Mouse (Mus musculus) splenic B cell, adult 2 months (primary cell): ENCODE data around the gene Dnajc3.

Experiments
- DNase-seq: peaks from one replicate; pipeline ENCODE4 v3.0.0-alpha.2; 2011; ENCODE audit warnings: low read depth, low spot score
- H3K27me3 ChIP-seq: 2 replicates; pipeline ENCODE4 v1.6.1; 2012; ENCODE audit warnings: mild to moderate bottlenecking, low read length, moderate library complexity, mixed read lengths; ENCODE audit not compliant: control insufficient read depth, poor library complexity, insufficient read depth, severe bottlenecking
- H3K36me3 ChIP-seq: 2 replicates; pipeline ENCODE4 v1.6.1; 2012; ENCODE audit warnings: mild to moderate bottlenecking, low read length, moderate library complexity, mixed read lengths; ENCODE audit not compliant: control insufficient read depth, poor library complexity, insufficient read depth, severe bottlenecking

Dnajc3 gene

GRCm38 (mm10) chr14:118937533-118938492 is at the start of gene Dnajc3:
Dnajc3 (plus strand) TSS chr14:118937976.
- peak; percentile 99 for DNase-seq
- Histone ChIP-seq H3K36me3 (no peaks in the 10 kb centered on the region), H3K27me3 (no peaks in the 10 kb centered on the region)

GRCm38 (mm10) chr14:118890101-118890500 is 47.7 kb upstream of the Dnajc3 start:
- H3K27me3 ChIP-seq, result no peaks in the 10 kb centered on the region
- DNase-seq, result no peak
- no peaks in the 10 kb centered on the region for H3K36me3 ChIP-seq

GRCm38 (mm10) chr14:118895228-118895627 is 42.5 kb upstream of the Dnajc3 start:
- no peaks in the 10 kb centered on the region for H3K27me3 ChIP-seq
- H3K36me3 ChIP-seq, result no peaks in the 10 kb centered on the region
- DNase-seq, result no peak

DNA sequence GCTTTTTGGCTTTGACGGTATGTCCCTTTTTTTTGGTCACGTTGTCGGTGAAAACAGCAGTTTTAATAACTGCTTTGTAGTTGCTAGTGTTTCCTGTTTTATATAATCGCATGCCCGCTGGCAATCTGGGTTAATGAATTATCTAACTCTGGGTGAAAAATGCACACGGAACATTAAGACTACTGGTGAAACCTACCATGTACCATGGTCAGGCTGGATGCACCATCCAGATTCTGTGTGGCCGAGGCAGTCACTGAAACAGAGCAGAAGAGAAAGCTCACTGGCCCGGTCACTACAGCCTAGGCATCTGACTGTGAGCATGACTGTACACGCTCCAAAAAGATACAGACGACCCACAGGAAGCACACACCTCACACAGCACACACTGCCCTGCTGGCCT is 42.1 kb upstream of the Dnajc3 start:
- H3K27me3 ChIP-seq, result no peaks in the 10 kb centered on the region
- no peaks in the 10 kb centered on the region for H3K36me3 ChIP-seq
- no peak for DNase-seq

- H3K27me3 ChIP-seq, result no peaks in the 10 kb centered on the region
- DNase-seq, result no peak
- no peaks in the 10 kb centered on the region for H3K36me3 ChIP-seq
These were observed 37.8 kb upstream of the Dnajc3 start for GRCm38 (mm10) chr14:118899940-118900339.

DNA sequence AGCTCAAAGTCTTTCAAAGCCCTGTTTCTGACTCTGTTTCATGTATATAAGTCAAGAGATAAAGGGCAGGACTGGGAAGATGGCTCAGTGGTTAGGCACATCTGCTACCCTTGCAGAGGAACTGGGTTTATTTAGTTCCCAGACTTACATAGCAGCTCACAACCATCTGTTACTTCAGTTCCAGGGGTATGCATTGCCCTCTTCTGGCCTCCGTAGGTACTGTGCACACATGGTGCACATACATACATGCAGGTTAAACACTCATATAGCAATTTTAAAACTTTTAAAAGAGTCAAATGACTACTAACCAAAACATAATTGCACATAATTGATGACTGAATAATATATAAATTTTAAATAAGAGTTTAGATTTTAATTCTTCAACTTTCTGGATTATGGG is 36.9 kb upstream of the Dnajc3 start:
- H3K27me3 ChIP-seq, result no peaks in the 10 kb centered on the region
- DNase-seq, result peak; percentile 20
- H3K36me3 ChIP-seq, result no peaks in the 10 kb centered on the region

GRCm38 (mm10) chr14:118903397-118903796 is 34.4 kb upstream of the Dnajc3 start:
- Histone ChIP-seq H3K36me3 (no peaks in the 10 kb centered on the region), H3K27me3 (no peaks in the 10 kb centered on the region)
- no peak for DNase-seq

GRCm38 (mm10) chr14:118903867-118904562 is 33.8 kb upstream of the Dnajc3 start:
- Histone ChIP-seq H3K36me3 (no peaks in the 10 kb centered on the region), H3K27me3 (no peaks in the 10 kb centered on the region)
- no peak for DNase-seq

- H3K36me3 ChIP-seq, result no peaks in the 10 kb centered on the region
- no peak for DNase-seq
These were observed 30.2 kb upstream of the Dnajc3 start for GRCm38 (mm10) chr14:118907592-118907991.

GRCm38 (mm10) chr14:118909872-118910271 is 27.9 kb upstream of the Dnajc3 start:
- Histone ChIP-seq H3K36me3 (no peaks in the 10 kb centered on the region), H3K27me3 (no peaks in the 10 kb centered on the region)
- no peak for DNase-seq

More at GRCm38 (mm10) chr14:118907592-118907991, 30.2 kb upstream of the Dnajc3 start:
- H3K27me3 ChIP-seq, result no peaks in the 10 kb centered on the region

DNA sequence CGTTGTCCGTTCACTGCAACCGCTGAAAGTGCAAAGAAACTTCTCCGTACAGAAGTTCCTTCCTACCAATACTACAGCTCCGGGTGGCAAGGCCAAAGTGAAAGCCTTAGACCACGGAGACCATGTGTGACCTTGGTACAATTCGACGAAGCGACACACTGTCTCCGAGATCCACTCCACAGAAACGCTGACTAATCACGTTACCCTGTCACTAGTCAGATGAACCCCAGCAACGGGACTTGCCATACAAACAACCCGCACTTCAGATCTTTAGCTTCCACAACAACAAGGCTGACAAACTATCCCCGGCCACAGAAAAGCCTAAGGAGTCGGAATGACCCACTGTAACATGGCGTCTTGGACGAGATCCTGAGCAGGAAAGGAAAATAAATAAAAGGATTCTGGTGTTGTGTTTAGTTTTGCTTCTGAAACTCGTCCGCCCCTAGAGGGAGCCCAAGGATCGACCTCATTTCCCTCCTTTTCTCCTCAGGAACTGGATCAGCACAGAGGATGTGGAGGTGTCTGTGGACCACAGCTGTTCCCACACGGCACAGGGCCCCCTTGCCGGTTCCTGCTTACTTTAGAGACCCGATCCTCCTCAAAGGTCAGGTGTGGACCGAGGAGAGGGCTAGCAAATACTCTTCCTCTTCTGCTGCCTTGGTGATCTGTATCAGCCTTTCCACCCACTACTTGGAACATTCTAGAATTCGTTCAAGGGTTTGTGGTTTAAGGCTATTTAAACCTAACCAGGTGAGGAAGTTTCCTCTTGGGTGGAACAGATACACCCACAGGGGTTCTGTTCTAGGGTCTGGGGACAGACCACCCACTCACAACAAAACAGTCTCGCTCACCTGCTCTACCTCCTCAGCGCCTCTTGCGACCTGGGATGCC is 27.2 kb upstream of the Dnajc3 start:
- Histone ChIP-seq H3K27me3 (no peaks in the 10 kb centered on the region), H3K36me3 (no peaks in the 10 kb centered on the region)
- peak; percentile 60 for DNase-seq

DNA sequence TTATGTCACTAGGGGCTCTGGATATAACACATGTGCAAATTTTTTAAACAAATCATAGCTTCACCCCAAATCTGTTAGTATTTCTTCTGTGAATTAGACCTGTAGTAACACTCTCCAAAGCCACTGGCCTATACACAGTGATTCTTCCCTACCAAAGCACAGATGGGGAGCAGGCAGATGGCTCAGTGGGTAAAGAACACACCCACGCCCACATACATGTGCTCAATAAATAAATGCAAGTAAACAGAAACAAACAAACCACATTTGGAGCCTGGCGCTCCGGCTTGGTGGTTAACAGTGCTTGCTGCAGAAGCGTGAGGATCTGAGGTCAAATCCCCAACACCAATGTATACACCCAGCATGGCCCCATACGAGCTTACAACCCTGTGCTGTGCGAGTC is 26.3 kb upstream of the Dnajc3 start:
- Histone ChIP-seq H3K36me3 (no peaks in the 10 kb centered on the region), H3K27me3 (no peaks in the 10 kb centered on the region)
- DNase-seq, result no peak

- no peak for DNase-seq
- no peaks in the 10 kb centered on the region for H3K27me3 ChIP-seq
- H3K36me3 ChIP-seq, result no peaks in the 10 kb centered on the region
These were observed 24.1 kb upstream of the Dnajc3 start for GRCm38 (mm10) chr14:118913651-118914050.

DNA sequence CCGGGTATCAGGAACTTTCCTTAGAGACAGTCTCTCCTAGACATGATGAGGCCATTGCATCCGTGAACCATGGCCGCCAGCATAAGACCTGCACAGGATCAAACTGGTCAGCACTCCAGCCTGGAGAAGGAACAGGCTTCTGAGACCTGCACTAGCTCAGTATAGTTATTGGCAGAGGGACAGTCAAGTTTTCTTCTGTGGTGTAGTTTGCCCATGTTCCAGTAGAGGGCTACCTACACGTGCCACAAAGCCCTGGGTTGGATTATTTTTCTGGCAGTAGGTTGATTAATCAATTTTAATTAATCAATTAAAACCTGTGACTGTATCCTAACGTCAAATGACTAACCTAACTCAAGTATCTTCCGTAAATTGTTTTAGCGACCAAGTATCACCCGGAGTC is 18.8 kb upstream of the Dnajc3 start:
- peak; percentile 64 for DNase-seq
- no peaks in the 10 kb centered on the region for H3K36me3 ChIP-seq
- peaks cover 2% of the 10 kb centered on the region; the same call in 1 of the 2 replicates for H3K27me3 ChIP-seq
